Mouse (Mus musculus) liver, adult 2 months (tissue): ENCODE measurements around the gene Mien1.

Experiments
- CTCF ChIP-seq: fragments of 200-500 bp; IDR thresholded peaks from 2 replicates; pipeline ENCODE4 v1.5.1; 2011; ENCODE audit warnings: low read depth, low read length, control low read depth
- POLR2A ChIP-seq: fragments of 200-500 bp; IDR thresholded peaks from 2 replicates; pipeline ENCODE4 v1.6.1; 2011; ENCODE audit warnings: low read length, control low read depth; ENCODE audit not compliant: insufficient read depth; ENCODE audit errors: extremely low read depth

- no peak for TF ChIP-seq CTCF
- no peak for TF ChIP-seq POLR2A
Measured at GRCm38 (mm10) chr11:98449419-98449818, 10.6 kb upstream of the Mien1 start.
